Mouse (Mus musculus) liver, embryonic 12.5 days (tissue): ENCODE data around the gene Psmb3. TPM values are rescaled to one million over a fixed set of nuclear protein-coding genes. Genes with fewer than 3 reads are reported as not detected.
"Not testable (repeated sequence)": the region's sequence is repeated elsewhere in the genome, so short reads cannot be mapped to it uniquely, and the experiment has no call there.

ENCODE experiments used
- ATAC-seq: fragments of 200-750 bp; cut with Nextera tagmentation; 2 replicates; pipeline ENCODE4 v1.8.0; 2017; ENCODE audit warnings: moderate number of reproducible peaks, mild to moderate bottlenecking, moderate library complexity
- H3K27ac ChIP-seq: fragments of 300-500 bp; sonication (generic); 2 replicates; pipeline ENCODE4 v1.5.1; 2016; ENCODE audit warnings: mild to moderate bottlenecking
- H3K27me3 ChIP-seq: fragments of 300-500 bp; sonication (generic); replicated peaks from 2 replicates; pipeline ENCODE4 v1.6.1; 2016; ENCODE audit warnings: mild to moderate bottlenecking, moderate library complexity
- H3K36me3 ChIP-seq: fragments of 300-500 bp; sonication (generic); 2 replicates; pipeline ENCODE4 v1.6.1; 2016; ENCODE audit warnings: mild to moderate bottlenecking, moderate library complexity
- H3K4me1 ChIP-seq: fragments of 300-500 bp; sonication (generic); 2 replicates; pipeline ENCODE4 v1.6.1; 2016
- H3K4me2 ChIP-seq: fragments of 300-500 bp; sonication (generic); 2 replicates; pipeline ENCODE4 v1.6.1; 2016; ENCODE audit warnings: mild to moderate bottlenecking, moderate library complexity
- H3K4me3 ChIP-seq: fragments of 300-500 bp; sonication (generic); 2 replicates; pipeline ENCODE4 v1.5.1; 2016; ENCODE audit warnings: mild to moderate bottlenecking, moderate library complexity
- H3K9ac ChIP-seq: fragments of 300-500 bp; sonication (generic); 2 replicates; pipeline ENCODE4 v1.6.1; 2016; ENCODE audit warnings: mild to moderate bottlenecking, moderate library complexity
- H3K9me3 ChIP-seq: fragments of 300-500 bp; sonication (generic); replicated peaks from 2 replicates; pipeline ENCODE4 v1.6.1; 2016; ENCODE audit warnings: mild to moderate bottlenecking, moderate library complexity
- WGBS: fragments of 180-500 bp; shearing (Covaris S2); methylation state at CpG from one replicate; pipeline ENCODE4 v1.1.7; 2016; ENCODE audit not compliant: insufficient replicate concordance; 5-methylcytosine and 5-hydroxymethylcytosine counted together
- polyA plus RNA-seq: library from polyadenylated mRNA; unstranded; fragments of >200 nt; fragmentation: Nextera tagmentation; extraction: Ambion mirVana; gene quantifications from 2 replicates; pipeline ENCODE4 v1.2.1, GENCODE M21; 2016

The Psmb3 gene
- polyA plus RNA-seq, result 364 and 370 TPM in 2 replicates

DNA sequence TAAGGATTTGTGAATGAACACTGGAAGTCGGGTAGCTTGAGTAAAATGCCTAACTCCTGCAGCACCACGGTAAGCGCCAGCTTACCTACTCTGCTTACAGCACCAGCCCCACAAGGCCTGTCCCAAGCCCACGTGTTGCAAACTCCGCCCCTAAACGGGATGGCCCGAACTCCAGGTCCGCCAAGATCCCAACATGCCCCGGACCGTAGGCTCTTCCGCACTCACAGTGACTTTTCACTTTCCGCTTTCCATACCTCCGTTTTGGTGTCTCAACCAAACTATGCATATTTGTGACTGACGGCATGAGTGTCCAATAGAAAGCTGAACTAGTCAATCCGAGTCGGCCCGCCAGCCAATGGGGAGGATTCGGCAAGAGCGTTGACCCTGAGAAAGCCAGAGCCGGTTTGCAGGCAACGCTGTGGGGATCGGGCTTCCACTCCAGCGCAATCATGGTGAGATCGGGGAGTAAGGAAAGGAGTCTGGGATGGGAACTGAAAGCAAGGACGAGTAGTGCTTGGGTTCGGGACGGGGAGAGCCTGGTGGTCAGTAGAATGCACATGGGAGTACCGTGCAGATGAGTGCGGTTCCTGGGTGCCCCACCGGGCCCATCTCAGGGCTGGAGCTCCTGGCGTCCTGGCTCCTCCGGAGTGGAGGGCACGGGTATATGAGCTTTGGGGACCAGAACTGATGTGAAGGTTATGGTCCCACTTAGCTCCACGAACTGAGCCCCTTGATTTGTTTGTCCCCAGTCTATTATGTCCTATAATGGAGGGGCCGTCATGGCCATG lies at the start of gene Psmb3:
Gene Psmb3 (plus strand): TSS at position 361 of the 788 bp plus-strand sequence.
- Histone ChIP-seq H3K36me3 (peaks cover 41% of the 10 kb centered on the region), H3K27me3 (peaks cover 39% of the 10 kb centered on the region), H3K4me3 (peak within 1 kb of the TSS; percentile 89), H3K4me1 (peaks cover 60% of the 10 kb centered on the region), H3K9ac (peak within 1 kb of the TSS; percentile 84), H3K27ac (peak within 1 kb of the TSS; percentile 70), H3K4me2 (peak within 1 kb of the TSS; percentile 96), H3K9me3 (no peaks in the 10 kb centered on the region)
- WGBS, result 1% methylated on average over 35 of the region's 35 CpGs
- peak; percentile 92 for ATAC-seq

GRCm38 (mm10) chr11:97654210-97654609 lies 49.0 kb upstream of the Psmb3 start:
- 62% methylated on average over 2 of the region's 2 CpGs for WGBS
- H3K9ac ChIP-seq, result no peak overlapping the region
- no peaks in the 10 kb centered on the region for H3K36me3 ChIP-seq
- no peak overlapping the region for H3K27ac ChIP-seq
- no peak overlapping the region for H3K4me3 ChIP-seq
- peaks cover 6% of the 10 kb centered on the region for H3K4me1 ChIP-seq
- ATAC-seq, result no peak
- no peak overlapping the region for H3K4me2 ChIP-seq
- no peaks in the 10 kb centered on the region for H3K9me3 ChIP-seq
- H3K27me3 ChIP-seq, result peaks cover 36% of the 10 kb centered on the region

GRCm38 (mm10) chr11:97656269-97656971 lies 46.8 kb upstream of the Psmb3 start:
- no peak for ATAC-seq
- Histone ChIP-seq H3K9me3 (no peaks in the 10 kb centered on the region), H3K4me2 (no peak overlapping the region), H3K27ac (no peak overlapping the region), H3K4me3 (no peak overlapping the region), H3K27me3 (peaks cover 54% of the 10 kb centered on the region), H3K4me1 (peaks cover 25% of the 10 kb centered on the region), H3K36me3 (no peaks in the 10 kb centered on the region), H3K9ac (no peak overlapping the region)
- 67% methylated on average over 14 of the region's 14 CpGs for WGBS

DNA sequence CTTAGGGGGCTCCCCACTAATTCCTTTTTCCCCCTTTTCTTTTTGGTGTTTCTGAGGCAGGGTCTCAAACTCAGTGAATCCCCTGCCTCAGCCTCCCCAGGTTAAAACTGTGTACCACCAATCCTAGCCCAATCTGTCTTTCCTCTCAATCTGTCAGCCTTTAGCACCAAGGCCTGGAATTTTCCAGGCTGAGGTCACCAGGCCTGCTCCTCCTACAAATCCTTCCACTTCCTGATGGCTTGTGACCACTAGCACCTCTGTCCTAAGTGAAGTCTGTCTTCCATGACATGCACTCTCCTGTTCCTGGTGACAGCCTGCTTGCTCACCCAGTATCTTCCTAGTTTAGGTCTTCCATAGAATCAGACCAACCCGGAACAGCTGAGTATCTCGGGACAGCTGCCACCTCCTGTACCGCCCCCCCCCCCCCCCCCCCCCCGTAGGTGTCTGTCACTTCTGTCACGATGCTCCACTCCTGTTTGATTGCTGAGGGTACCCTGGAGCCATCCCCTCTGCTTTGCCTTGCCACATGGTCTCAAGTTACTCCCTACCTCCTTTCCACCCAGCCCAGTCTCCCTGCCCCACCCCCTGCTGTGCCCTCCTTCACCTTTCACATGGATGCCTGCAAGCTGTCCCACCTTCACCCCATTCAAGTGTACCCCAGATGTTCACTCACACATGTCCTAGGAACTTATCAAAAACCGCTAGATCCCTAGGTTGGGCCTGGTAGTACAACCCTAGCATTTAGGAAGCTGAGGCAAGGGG lies 45.8 kb upstream of the Psmb3 start:
- 47% methylated on average over 5 of the region's 6 CpGs for WGBS
- ATAC-seq, result no peak
- H3K4me2 ChIP-seq, result no peak overlapping the region

GRCm38 (mm10) chr11:97657967-97658366 lies 45.2 kb upstream of the Psmb3 start:
- Histone ChIP-seq H3K27me3 (peaks cover 64% of the 10 kb centered on the region), H3K4me1 (peaks cover 40% of the 10 kb centered on the region)
- ATAC-seq, H3K27ac ChIP-seq, H3K9ac ChIP-seq, H3K4me2 ChIP-seq, H3K9me3 ChIP-seq, H3K36me3 ChIP-seq, H3K4me3 ChIP-seq: not testable (repeated sequence)
- WGBS, result 64% methylated on average over 6 of the region's 6 CpGs

More for the DNA sequence above, 45.8 kb upstream of the Psmb3 start:
- no peak overlapping the region for H3K4me3 ChIP-seq
- no peaks in the 10 kb centered on the region for H3K36me3 ChIP-seq
- H3K27ac ChIP-seq, result no peak overlapping the region
- H3K9me3 ChIP-seq, result no peaks in the 10 kb centered on the region
- H3K27me3 ChIP-seq, result peaks cover 59% of the 10 kb centered on the region
- no peak overlapping the region for H3K9ac ChIP-seq
- peaks cover 35% of the 10 kb centered on the region for H3K4me1 ChIP-seq

- H3K4me2 ChIP-seq, result peak overlapping the region; percentile 77
- no peak overlapping the region for H3K4me3 ChIP-seq
- no peak for ATAC-seq
- no peaks in the 10 kb centered on the region for H3K9me3 ChIP-seq
- H3K9ac ChIP-seq, result no peak overlapping the region
- WGBS, result 24% methylated on average over 11 of the region's 11 CpGs
- H3K27ac ChIP-seq, result no peak overlapping the region
- H3K36me3 ChIP-seq, result no peaks in the 10 kb centered on the region
- peaks cover 72% of the 10 kb centered on the region for H3K27me3 ChIP-seq
- peaks cover 45% of the 10 kb centered on the region for H3K4me1 ChIP-seq
Measured at GRCm38 (mm10) chr11:97658751-97659266, 44.4 kb upstream of the Psmb3 start.

- Histone ChIP-seq H3K36me3 (no peaks in the 10 kb centered on the region), H3K9me3 (no peaks in the 10 kb centered on the region), H3K4me1 (peaks cover 51% of the 10 kb centered on the region), H3K27me3 (peaks cover 78% of the 10 kb centered on the region), H3K27ac (peak overlapping the region; percentile 59), H3K4me3 (peak overlapping the region; percentile 69), H3K9ac (peak overlapping the region; percentile 67), H3K4me2 (peak overlapping the region; percentile 77)
- 6% methylated on average over 13 of the region's 13 CpGs for WGBS
- no peak for ATAC-seq
Measured at GRCm38 (mm10) chr11:97659267-97659989, 43.8 kb upstream of the Psmb3 start.

GRCm38 (mm10) chr11:97659990-97660714 lies 43.0 kb upstream of the Psmb3 start:
- peak overlapping the region; percentile 59 for H3K27ac ChIP-seq
- WGBS, result 1% methylated on average over 75 of the region's 78 CpGs
- peaks cover 58% of the 10 kb centered on the region for H3K4me1 ChIP-seq
- no peaks in the 10 kb centered on the region for H3K36me3 ChIP-seq
- peak; percentile 79 for ATAC-seq
- H3K9me3 ChIP-seq, result no peaks in the 10 kb centered on the region
- H3K27me3 ChIP-seq, result peaks cover 86% of the 10 kb centered on the region
- H3K4me3 ChIP-seq, result peak overlapping the region; percentile 69
- H3K4me2 ChIP-seq, result peak overlapping the region; percentile 77
- peak overlapping the region; percentile 67 for H3K9ac ChIP-seq

GRCm38 (mm10) chr11:97660734-97661647 lies 42.2 kb upstream of the Psmb3 start:
- peaks cover 58% of the 10 kb centered on the region for H3K4me1 ChIP-seq
- no peak overlapping the region for H3K9ac ChIP-seq

DNA sequence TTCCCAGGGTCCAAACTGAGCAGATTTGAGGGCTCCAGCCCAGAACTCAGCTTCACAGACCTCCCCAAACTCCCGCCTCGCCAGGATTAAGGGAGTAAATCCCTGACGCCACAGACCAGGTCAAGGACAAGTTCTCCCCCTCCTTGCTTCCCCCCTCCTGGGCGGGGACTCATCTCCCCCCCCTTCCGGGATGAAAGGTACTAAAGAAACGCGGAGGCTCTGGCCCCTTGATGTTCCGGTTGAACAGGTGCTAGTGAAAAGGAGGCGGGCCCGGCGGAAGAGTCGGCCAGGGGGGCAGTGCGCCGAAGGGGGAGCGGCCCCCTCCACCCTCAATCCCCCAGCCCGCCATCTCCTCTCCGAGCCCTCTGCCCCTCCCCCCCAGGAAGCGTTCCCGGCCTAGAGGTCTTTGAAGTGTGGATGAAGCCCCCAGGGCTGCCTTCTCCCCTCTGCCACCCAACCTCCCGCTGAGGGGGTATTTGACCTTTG lies 41.5 kb upstream of the Psmb3 start:
- peaks cover 89% of the 10 kb centered on the region for H3K27me3 ChIP-seq

More at GRCm38 (mm10) chr11:97660734-97661647, 42.2 kb upstream of the Psmb3 start:
- peaks cover 6% of the 10 kb centered on the region; the same call in 1 of the 2 replicates for H3K36me3 ChIP-seq
- 4% methylated on average over 27 of the region's 27 CpGs for WGBS
- H3K4me2 ChIP-seq, result peak overlapping the region; percentile 77
- peaks cover 92% of the 10 kb centered on the region for H3K27me3 ChIP-seq
- H3K9me3 ChIP-seq, result no peaks in the 10 kb centered on the region
- peak overlapping the region; percentile 69 for H3K4me3 ChIP-seq
- no peak for ATAC-seq
- H3K27ac ChIP-seq, result no peak overlapping the region

More for the DNA sequence above, 41.5 kb upstream of the Psmb3 start:
- Histone ChIP-seq H3K4me1 (peaks cover 58% of the 10 kb centered on the region), H3K4me2 (peak overlapping the region; percentile 77), H3K9ac (no peak overlapping the region), H3K36me3 (peaks cover 11% of the 10 kb centered on the region), H3K9me3 (no peaks in the 10 kb centered on the region), H3K27ac (no peak overlapping the region), H3K4me3 (peak overlapping the region; percentile 65)
- no peak for ATAC-seq
- WGBS, result 2% methylated on average over 20 of the region's 20 CpGs
